Mouse (Mus musculus) embryonic fibroblast, embryonic 13.5 days (primary cell): ENCODE measurements around the gene Coro6. TPM values are rescaled to one million over a fixed set of nuclear protein-coding genes. Genes with fewer than 3 reads are reported as not detected.
A peak's percentile ranks its signal among the peaks of the same experiment; 100 is the strongest.

ENCODE experiments used
- H3K27ac ChIP-seq: 2 replicates; pipeline ENCODE4 v1.5.1; 2012; ENCODE audit warnings: low read length, control low read depth, inconsistent platforms; ENCODE audit not compliant: insufficient read depth
- H3K4me1 ChIP-seq: 2 replicates; pipeline ENCODE4 v1.6.1; 2011; ENCODE audit warnings: low read length; ENCODE audit not compliant: control insufficient read depth, insufficient read depth
- H3K4me3 ChIP-seq: 2 replicates; pipeline ENCODE4 v1.5.1; 2011; ENCODE audit warnings: mild to moderate bottlenecking, control low read depth, low read length; ENCODE audit not compliant: insufficient read depth
- CTCF ChIP-seq: IDR thresholded peaks from 2 replicates; pipeline ENCODE4 v1.5.1; 2011; ENCODE audit warnings: mild to moderate bottlenecking, control low read depth, low read length, moderate library complexity, borderline replicate concordance; ENCODE audit not compliant: insufficient read depth
- POLR2A ChIP-seq: IDR thresholded peaks from 2 replicates; pipeline ENCODE4 v1.6.1; 2011; ENCODE audit warnings: low read depth, mild to moderate bottlenecking, control low read depth, low read length, moderate library complexity
- polyA plus RNA-seq: library from polyadenylated mRNA; stranded (reverse); fragments of >200 nt; gene quantifications from 2 replicates; pipeline ENCODE4 v1.2.4, GENCODE M21; 2011; ENCODE audit warnings: low read depth; ENCODE audit not compliant: missing spikeins, insufficient read length

Coro6 gene
- polyA plus RNA-seq, 1 experiment: 2.1 TPM

- H3K4me3 ChIP-seq: no peak overlapping the region
- TF ChIP-seq CTCF (no peak), POLR2A (no peak)
- H3K27ac ChIP-seq: no peak overlapping the region
- peaks cover 6% of the 10 kb centered on the region; the same call in 1 of the 2 replicates for H3K4me1 ChIP-seq
Observed at GRCm38 (mm10) chr11:77463786-77464185, 1.6 kb downstream of the Coro6 start.

GRCm38 (mm10) chr11:77464684-77465083 is 2.5 kb downstream of the Coro6 start:
- peaks cover 6% of the 10 kb centered on the region; the same call in 1 of the 2 replicates for H3K4me1 ChIP-seq
- no peak overlapping the region for H3K4me3 ChIP-seq
- TF ChIP-seq POLR2A (no peak), CTCF (no peak)
- peak overlapping the region; percentile 6; the same call in 1 of the 2 replicates for H3K27ac ChIP-seq

DNA sequence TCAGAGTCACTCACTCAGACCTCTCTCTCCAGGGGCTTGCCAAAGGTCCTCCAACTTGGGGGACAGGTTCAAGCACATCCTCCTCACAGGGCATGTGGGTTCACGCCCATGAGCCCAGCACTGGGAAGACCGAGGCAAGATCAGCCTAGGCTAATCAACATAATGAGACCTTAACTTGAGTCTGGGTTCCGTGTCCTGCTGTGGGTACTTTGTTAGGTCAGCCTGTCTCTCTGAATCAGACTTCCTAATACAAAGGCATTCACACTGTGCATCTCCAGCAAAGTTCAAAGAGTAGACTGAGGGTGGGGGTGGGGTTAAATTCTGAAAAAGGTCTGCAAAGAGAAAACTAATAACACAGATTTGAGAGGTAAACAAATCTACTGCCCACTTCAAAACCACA is 2.9 kb downstream of the Coro6 start:
- Histone ChIP-seq H3K4me1 (peaks cover 6% of the 10 kb centered on the region; the same call in 1 of the 2 replicates), H3K4me3 (no peak overlapping the region)
- TF ChIP-seq POLR2A (no peak), CTCF (no peak)

DNA sequence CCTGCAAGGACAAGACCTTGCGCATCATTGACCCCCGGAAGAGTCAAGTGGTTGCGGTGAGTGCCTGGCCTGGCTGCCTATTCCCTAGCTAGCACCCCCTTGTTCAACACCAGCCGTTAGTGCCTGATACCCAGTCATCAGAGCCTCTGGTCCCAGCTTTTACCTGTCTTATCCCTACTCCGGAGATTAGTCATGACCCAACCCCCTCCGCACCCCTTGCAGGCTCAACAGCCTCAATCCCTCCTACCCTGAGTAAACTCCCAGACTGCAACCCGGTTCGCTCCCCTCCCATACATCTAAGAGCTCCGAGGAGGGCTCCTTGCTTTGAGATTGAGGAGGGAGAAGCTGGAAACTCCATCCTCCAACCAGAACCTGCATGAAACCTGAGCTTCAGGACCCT is 4.3 kb downstream of the Coro6 start:
- Histone ChIP-seq H3K27ac (no peak overlapping the region), H3K4me3 (no peak overlapping the region), H3K4me1 (peaks cover 6% of the 10 kb centered on the region; the same call in 1 of the 2 replicates)
- no peak for TF ChIP-seq CTCF
- no peak for TF ChIP-seq POLR2A

More for the DNA sequence above, 2.9 kb downstream of the Coro6 start:
- no peak overlapping the region; the same call in 1 of the 2 replicates for H3K27ac ChIP-seq

DNA sequence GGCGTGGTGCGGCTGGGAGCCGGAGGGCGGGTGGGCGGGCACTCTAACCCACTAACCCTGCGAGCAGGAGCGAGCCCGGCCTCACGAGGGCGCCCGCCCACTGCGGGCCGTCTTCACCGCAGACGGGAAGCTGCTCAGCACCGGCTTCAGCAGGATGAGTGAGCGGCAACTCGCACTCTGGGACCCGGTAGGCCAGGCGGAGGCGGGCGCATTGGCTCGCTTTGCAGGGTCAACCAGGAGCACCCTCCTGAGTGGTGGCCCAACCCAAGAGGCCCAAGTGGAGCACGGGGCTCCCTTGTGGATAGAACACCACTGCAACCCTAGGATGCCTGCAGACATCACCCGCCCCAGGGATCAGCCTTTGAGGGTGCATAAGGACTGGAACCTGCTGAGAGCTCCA is 4.9 kb downstream of the Coro6 start:
- Histone ChIP-seq H3K4me3 (no peak overlapping the region), H3K4me1 (peaks cover 6% of the 10 kb centered on the region; the same call in 1 of the 2 replicates), H3K27ac (no peak overlapping the region)
- no peak for TF ChIP-seq POLR2A
- peak; percentile 46 for TF ChIP-seq CTCF

GRCm38 (mm10) chr11:77467784-77468183 is 5.6 kb downstream of the Coro6 start:
- TF ChIP-seq CTCF (peak; percentile 64), POLR2A (no peak)
- H3K27ac ChIP-seq: no peak overlapping the region
- peaks cover 6% of the 10 kb centered on the region; the same call in 1 of the 2 replicates for H3K4me1 ChIP-seq
- no peak overlapping the region for H3K4me3 ChIP-seq

DNA sequence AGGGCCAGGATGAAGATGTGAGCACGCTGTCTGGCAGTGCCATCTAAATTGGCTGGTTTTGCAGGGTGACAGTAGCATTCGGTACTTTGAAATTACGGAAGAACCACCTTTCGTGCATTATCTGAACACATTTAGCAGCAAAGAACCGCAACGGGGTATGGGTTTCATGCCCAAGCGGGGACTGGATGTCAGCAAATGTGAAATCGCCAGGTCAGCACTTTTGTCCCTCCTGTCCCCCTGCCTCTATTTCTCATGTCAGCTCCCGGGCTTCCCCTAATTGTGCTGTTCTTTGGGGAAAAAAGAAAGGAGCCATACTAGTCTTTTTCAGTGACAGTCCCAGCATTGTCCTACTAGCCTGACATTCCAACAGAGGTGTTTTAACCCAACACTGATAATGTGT is 6.2 kb downstream of the Coro6 start:
- Histone ChIP-seq H3K27ac (no peak overlapping the region), H3K4me1 (peaks cover 3% of the 10 kb centered on the region; the same call in 1 of the 2 replicates), H3K4me3 (no peak overlapping the region)
- TF ChIP-seq CTCF: no peak
- no peak for TF ChIP-seq POLR2A

GRCm38 (mm10) chr11:77471407-77471806 is 9.2 kb downstream of the Coro6 start:
- no peak overlapping the region for H3K27ac ChIP-seq
- H3K4me3 ChIP-seq: no peak overlapping the region
- H3K4me1 ChIP-seq: no peaks in the 10 kb centered on the region
- TF ChIP-seq CTCF (no peak), POLR2A (no peak)

- Histone ChIP-seq H3K4me1 (no peaks in the 10 kb centered on the region), H3K4me3 (no peak overlapping the region), H3K27ac (no peak overlapping the region)
- TF ChIP-seq POLR2A (no peak), CTCF (no peak)
Observed at GRCm38 (mm10) chr11:77472775-77473174, 10.6 kb downstream of the Coro6 start.

DNA sequence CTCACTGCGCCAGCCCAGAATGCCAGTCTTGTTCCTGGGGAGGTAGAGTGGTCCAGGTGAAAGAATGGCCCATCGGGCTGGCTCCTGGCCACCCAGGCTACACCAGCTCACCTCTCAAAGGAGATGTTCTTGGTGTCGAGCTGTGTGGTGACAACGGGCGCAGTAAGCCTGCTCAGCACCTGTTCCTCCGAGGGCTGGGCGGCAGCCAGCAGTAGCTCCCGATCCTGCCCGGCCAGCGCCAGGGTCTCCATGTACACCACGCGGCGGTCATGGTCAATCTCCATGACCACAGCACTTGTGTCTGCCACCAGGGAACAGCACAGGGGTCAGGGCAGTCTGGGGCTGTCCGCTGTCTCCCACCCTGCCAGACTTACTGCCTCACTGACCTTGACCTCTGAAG is 14.0 kb downstream of the Coro6 start:
- H3K4me3 ChIP-seq: no peak overlapping the region
- H3K4me1 ChIP-seq: no peaks in the 10 kb centered on the region
- no peak for TF ChIP-seq CTCF
- no peak for TF ChIP-seq POLR2A
- H3K27ac ChIP-seq: no peak overlapping the region
